Mouse (Mus musculus) forebrain, embryonic 12.5 days (tissue): ENCODE measurements around the gene Pnldc1. TPM values are rescaled to one million over a fixed set of nuclear protein-coding genes. Genes with fewer than 3 reads are reported as not detected.
"Not testable (repeated sequence)": the region's sequence is repeated elsewhere in the genome, so short reads cannot be mapped to it uniquely, and the experiment has no call there.

Experiments
- ATAC-seq: fragments of 200-750 bp; cut with Nextera tagmentation; 2 replicates; pipeline ENCODE4 v1.8.0; 2017; ENCODE audit warnings: moderate TSS enrichment; ENCODE audit not compliant: low FRiP score
- H3K27ac ChIP-seq: fragments of 300-500 bp; sonication (generic); 2 replicates; pipeline ENCODE4 v1.5.1; 2016; ENCODE audit warnings: mild to moderate bottlenecking
- H3K27me3 ChIP-seq: fragments of 300-500 bp; sonication (generic); 2 replicates; pipeline ENCODE4 v1.6.1; 2016; ENCODE audit warnings: mild to moderate bottlenecking
- H3K36me3 ChIP-seq: fragments of 300-500 bp; sonication (generic); replicated peaks from 2 replicates; pipeline ENCODE4 v1.6.1; 2016; ENCODE audit warnings: mild to moderate bottlenecking
- H3K4me1 ChIP-seq: fragments of 300-500 bp; sonication (generic); 2 replicates; pipeline ENCODE4 v1.6.1; 2016
- H3K4me2 ChIP-seq: fragments of 300-500 bp; sonication (generic); 2 replicates; pipeline ENCODE4 v1.6.1; 2016; ENCODE audit warnings: mild to moderate bottlenecking, moderate library complexity
- H3K4me3 ChIP-seq: fragments of 300-500 bp; sonication (generic); replicated peaks from 2 replicates; pipeline ENCODE4 v1.5.1; 2016; ENCODE audit warnings: mild to moderate bottlenecking
- H3K9ac ChIP-seq: fragments of 300-500 bp; sonication (generic); 2 replicates; pipeline ENCODE4 v1.6.1; 2016; ENCODE audit warnings: mild to moderate bottlenecking
- H3K9me3 ChIP-seq: fragments of 300-500 bp; sonication (generic); 2 replicates; pipeline ENCODE4 v1.6.1; 2016
- WGBS: fragments of 180-500 bp; shearing (Covaris S2); methylation state at CpG from one replicate; pipeline ENCODE4 v1.1.7; 2016; 5-methylcytosine and 5-hydroxymethylcytosine counted together
- polyA plus RNA-seq: library from polyadenylated mRNA; unstranded; fragments of >200 nt; fragmentation: Nextera tagmentation; extraction: Ambion mirVana; gene quantifications from 2 replicates; pipeline ENCODE4 v1.2.1, GENCODE M21; 2016

The Pnldc1 gene
- polyA plus RNA-seq, result 1.3 and 2.5 TPM in 2 replicates

DNA sequence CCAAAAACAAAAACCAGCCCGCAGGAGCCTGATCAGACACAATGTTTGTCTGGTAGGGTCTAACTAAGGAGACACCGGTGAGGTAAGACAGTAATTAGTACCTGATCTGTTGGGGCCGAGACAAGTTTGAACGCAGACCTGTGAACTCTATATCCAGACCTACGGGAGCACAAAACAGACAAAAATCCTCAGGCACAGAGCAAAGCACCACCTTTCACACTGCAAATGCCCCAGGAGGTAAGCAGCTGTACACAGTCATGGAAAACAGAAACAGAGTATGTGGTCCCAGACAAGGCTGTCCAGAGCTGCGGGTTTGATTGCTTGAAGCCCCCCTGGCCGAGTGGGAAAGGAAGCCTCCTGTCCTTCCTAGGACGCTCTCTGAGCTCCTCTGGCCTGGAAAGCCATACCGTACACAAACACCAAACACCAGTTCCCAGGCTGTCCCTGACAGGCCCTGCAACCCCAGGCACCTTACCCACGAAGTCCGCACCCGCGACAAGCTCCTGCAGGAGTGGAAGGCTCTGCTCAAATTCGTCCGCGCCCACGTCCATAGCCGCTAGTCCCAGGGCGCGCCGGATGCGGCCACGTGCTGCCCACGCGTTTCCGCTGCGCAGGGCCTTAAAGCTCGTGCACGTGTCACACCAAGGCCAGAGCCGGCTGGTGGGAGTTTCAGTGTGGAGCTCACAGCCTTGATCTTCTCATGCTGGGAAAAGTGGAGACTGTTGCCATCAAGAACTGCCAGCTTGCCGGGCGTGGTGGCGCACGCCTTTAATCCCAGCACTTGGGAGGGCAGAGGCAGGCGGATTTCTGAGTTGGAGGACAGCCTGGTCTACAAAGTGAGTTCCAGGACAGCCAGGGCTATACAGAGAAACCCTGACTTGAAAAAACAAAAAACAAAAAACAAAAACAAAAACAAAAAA is at the start of gene Pnldc1:
Pnldc1 (minus strand) TSS at position 870 of the 920 bp plus-strand sequence.
- no peak for ATAC-seq
- Histone ChIP-seq H3K4me1 (no peaks in the 10 kb centered on the region), H3K9me3 (no peaks in the 10 kb centered on the region), H3K27me3 (no peaks in the 10 kb centered on the region), H3K9ac (no peak within 1 kb of the TSS), H3K36me3 (peaks cover 54% of the 10 kb centered on the region), H3K27ac (no peak within 1 kb of the TSS), H3K4me3 (no peak within 1 kb of the TSS), H3K4me2 (no peak within 1 kb of the TSS)
- WGBS, result 87% methylated on average over 35 of the region's 35 CpGs

DNA sequence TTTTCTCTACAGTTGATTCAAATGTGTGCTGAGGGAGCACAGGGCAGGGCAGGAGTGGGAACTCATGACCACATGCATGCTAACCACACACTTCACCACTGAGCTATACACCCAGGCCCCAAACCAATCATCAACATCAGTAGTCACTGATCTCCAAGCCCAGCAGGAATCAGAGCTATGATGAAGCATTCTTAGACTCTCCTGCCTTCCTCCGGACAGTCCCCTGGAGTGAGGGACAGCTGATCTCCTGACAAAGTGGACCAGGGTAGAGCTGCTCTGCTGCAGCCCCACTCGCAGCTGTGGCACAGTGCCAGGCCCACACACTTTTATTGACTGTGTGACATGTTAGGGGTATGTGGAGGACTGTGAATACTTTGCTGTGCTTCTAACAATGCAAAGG is 49.3 kb upstream of the Pnldc1 start:
- H3K27ac ChIP-seq, ATAC-seq: not testable (repeated sequence)

DNA sequence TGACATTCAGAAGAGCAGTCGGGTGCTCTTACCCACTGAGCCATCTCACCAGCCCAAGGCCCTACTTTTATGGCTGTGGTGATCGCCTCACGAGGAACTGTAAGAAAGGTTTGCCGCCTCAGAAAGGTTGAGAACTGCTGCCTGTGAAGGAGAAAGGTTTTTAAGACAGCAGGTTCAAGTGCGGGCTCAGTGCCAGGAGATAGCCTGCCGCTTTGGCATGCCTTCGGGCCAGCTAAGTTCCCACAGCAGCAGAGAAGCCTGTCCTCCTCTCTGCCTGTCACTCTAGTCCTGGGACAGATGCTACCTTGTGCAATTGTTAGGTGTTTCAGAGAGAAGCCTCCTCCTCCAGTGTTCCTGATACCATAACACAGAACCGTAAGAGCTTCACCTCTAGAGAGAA is 46.6 kb upstream of the Pnldc1 start:
- H3K4me3 ChIP-seq, result no peak overlapping the region
- peaks cover 40% of the 10 kb centered on the region for H3K36me3 ChIP-seq
- H3K4me1 ChIP-seq, result peaks cover 23% of the 10 kb centered on the region
- WGBS, result 95% methylated on average over 8 of the region's 8 CpGs
- no peaks in the 10 kb centered on the region for H3K9me3 ChIP-seq
- no peak overlapping the region for H3K27ac ChIP-seq
- no peak overlapping the region for H3K4me2 ChIP-seq
- no peak overlapping the region for H3K9ac ChIP-seq
- H3K27me3 ChIP-seq, result no peaks in the 10 kb centered on the region
- ATAC-seq, result no peak

More for the DNA sequence above, 49.3 kb upstream of the Pnldc1 start:
- H3K36me3 ChIP-seq, result peaks cover 22% of the 10 kb centered on the region
- 45% methylated on average over 2 of the region's 2 CpGs for WGBS
- not testable (repeated sequence) for H3K9me3 ChIP-seq, H3K27me3 ChIP-seq, H3K9ac ChIP-seq
- peaks cover 23% of the 10 kb centered on the region for H3K4me1 ChIP-seq
- peak overlapping the region; percentile 54 for H3K4me2 ChIP-seq
- peak overlapping the region; percentile 33 for H3K4me3 ChIP-seq

DNA sequence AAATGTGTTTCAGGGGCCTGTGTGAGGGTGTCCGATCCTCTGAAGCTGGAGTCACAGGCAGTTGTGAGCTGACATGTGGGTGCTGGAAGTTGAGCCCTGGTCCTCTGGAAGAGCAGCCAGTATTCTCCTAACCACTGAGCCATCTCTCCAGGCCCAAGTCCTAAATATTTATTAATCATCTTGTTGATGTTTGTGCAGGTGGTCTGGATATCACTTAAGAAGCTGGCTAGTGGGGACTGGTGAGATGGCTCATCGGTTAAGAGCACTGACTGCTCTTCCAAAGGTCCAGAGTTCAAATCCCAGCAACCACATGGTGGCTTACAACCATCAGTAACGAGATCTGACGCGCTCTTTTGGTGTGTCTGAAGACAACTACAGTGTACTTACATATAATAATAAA is 39.6 kb upstream of the Pnldc1 start:
- WGBS, result 96% methylated on average over 5 of the region's 5 CpGs
- Histone ChIP-seq H3K4me1 (no peaks in the 10 kb centered on the region), H3K9ac (no peak overlapping the region), H3K36me3 (peaks cover 72% of the 10 kb centered on the region), H3K4me3 (no peak overlapping the region), H3K9me3 (no peaks in the 10 kb centered on the region), H3K27ac (no peak overlapping the region), H3K4me2 (no peak overlapping the region), H3K27me3 (no peaks in the 10 kb centered on the region)
- no peak for ATAC-seq

DNA sequence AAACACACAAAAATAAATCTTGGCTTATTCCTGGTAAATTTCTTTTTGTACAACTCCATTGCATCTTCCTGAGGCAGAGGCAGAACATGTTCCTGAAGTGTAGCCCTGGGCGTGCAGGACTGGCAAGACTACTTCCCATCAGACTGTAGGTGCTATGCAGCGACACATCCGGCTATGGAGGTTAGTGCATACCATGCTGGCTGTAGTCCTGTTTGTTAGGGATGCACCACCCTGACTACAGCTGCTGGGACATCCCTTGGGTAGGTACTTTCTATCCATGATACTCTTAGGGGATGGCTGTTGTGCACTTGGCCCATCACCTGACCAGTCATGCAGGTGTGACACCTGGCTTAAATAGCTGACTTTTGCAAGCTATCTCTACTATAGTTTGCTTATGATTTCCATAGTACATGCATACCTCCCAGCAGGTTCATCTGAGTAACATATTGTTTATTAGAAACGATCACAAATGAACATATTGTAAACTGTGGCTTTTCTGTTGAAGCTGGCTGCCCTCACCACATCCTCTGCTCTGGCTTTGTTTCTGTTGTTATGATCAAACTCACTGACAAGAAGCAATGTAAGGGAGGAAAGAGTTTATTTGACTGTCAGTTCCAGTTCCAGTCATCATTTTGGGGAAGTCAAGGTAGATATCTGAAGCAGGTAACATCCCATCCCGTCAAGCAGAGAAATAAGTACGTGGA is 32.6 kb upstream of the Pnldc1 start:
- peaks cover 44% of the 10 kb centered on the region for H3K36me3 ChIP-seq
- H3K4me1 ChIP-seq, result peaks cover 15% of the 10 kb centered on the region
- 92% methylated on average over 6 of the region's 6 CpGs for WGBS
- H3K4me2 ChIP-seq, result no peak overlapping the region
- peaks cover 4% of the 10 kb centered on the region; the same call in 1 of the 2 replicates for H3K27me3 ChIP-seq
- H3K4me3 ChIP-seq, result no peak overlapping the region
- no peak overlapping the region for H3K27ac ChIP-seq
- no peaks in the 10 kb centered on the region for H3K9me3 ChIP-seq
- ATAC-seq, result no peak
- H3K9ac ChIP-seq, result no peak overlapping the region

DNA sequence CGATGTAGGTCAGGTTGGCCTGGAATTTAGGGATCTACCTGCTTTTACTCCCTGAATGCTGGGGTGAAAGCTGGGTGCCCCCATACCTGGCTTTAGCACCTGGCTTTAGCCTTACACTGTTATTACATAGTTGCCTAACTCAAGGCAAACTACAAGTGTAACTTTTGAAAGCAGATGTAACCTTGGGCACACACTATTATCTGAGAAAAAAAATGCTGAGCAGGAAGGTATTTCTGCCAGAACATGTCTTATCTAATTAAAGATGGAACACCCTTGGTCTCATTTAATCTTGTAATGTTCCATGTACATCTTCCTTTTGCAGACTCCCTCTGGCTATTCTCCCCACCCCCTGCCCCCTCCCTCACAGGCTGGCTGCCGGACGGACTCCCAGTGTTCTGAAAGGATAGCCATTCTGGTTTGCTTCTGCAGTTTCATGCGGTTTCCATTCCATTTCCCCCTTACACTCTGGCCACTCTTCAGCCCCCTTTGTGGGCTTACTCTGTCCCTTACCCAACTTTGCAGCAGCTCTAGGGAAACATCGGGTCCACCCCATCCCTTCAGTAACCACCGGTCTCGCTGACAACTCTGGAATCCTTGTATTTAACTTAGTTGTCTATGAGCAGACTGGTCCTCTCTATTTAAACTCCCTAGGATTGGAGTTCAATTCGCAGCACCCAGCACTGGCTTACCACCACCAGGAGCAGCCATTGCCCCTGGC is 31.7 kb upstream of the Pnldc1 start:
- ATAC-seq, result no peak
- H3K36me3 ChIP-seq, result peaks cover 39% of the 10 kb centered on the region
- 81% methylated on average over 8 of the region's 8 CpGs for WGBS
- peaks cover 17% of the 10 kb centered on the region for H3K4me1 ChIP-seq
- no peaks in the 10 kb centered on the region for H3K9me3 ChIP-seq
- H3K4me3 ChIP-seq, result no peak overlapping the region
- peaks cover 4% of the 10 kb centered on the region; the same call in 1 of the 2 replicates for H3K27me3 ChIP-seq
- no peak overlapping the region for H3K4me2 ChIP-seq
- no peak overlapping the region for H3K9ac ChIP-seq
- H3K27ac ChIP-seq, result no peak overlapping the region

DNA sequence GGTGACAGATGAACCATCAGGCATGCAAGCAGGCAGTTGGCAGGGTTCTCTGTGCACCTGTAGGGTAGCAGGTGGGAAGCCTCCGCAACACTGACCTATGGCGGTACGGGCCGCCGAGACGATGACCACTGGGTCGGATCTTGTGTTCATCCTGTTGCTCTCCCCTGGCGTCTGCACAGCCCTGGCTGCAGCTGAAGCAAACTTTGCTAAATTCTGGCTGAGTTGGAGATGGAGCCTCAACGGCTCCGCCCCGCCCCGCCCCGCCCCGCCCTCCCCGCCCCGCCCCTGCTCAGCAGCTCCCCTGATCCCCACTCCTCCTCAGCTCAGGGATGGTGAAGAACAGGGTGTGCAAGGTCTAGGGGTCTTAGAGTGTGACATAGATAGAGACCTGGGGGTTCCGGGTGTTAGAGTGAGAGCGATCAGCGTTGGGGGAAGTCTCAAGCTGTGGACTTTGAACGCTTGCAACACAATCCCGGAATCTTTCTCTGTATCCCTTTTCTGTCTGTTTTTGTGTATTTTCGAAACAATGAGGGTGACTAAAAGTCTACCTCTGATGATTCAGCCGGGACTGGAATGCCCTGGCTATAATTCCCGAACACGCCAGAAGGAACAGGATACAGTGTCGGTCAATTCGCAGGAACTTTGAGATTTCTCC is 30.2 kb upstream of the Pnldc1 start, which contains the start of gene Acat3:
Acat3 (minus strand) TSS at position 450 of the 655 bp plus-strand sequence.
- Histone ChIP-seq H3K9ac (0 out of 2 replicates have a peak within 1 kb of the TSS, but pooled peaks have one; percentile 38), H3K9me3 (no peaks in the 10 kb centered on the region), H3K27ac (no peak within 1 kb of the TSS)

DNA sequence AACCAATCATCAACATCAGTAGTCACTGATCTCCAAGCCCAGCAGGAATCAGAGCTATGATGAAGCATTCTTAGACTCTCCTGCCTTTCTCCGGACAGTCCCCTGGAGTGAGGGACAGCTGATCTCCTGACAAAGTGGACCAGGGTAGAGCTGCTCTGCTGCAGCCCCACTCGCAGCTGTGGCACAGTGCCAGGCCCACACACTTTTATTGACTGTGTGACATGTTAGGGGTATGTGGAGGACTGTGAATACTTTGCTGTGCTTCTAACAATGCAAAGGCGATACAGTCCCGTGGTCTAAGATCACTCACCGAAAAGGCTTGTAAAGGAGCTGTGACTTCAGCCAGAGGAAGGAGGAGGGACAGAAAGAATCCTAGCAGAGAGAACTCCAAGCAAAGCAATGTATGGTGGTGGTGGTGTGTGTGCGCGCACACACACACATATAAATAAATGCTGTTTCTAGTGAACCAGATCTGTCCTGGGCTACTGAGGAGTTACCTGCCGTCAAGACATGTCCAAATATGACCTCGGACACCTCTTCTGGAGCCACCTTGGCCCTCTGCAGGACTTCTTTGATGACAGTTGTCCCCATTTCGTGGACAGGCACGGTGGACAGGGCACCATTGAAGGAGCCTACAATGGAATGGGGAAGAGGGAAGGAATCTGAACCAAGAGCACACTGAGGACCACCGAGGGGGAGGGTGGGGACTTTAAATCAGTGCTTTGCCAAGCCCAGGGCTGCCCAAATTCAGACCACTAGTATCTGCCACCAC is 29.5 kb upstream of the Pnldc1 start:
- Histone ChIP-seq H3K4me3 (peak overlapping the region; percentile 28; the same call in 1 of the 2 replicates), H3K4me1 (peaks cover 17% of the 10 kb centered on the region), H3K4me2 (peak overlapping the region; percentile 50), H3K36me3 (peaks cover 20% of the 10 kb centered on the region)
- not testable (repeated sequence) for H3K27me3 ChIP-seq, H3K9ac ChIP-seq, H3K9me3 ChIP-seq, H3K27ac ChIP-seq
- 33% methylated on average over 2 of the region's 12 CpGs for WGBS
- peak; percentile 40; the same call in 1 of the 2 replicates for ATAC-seq

More for the DNA sequence above, 30.2 kb upstream of the Pnldc1 start, which contains the start of gene Acat3:
- H3K36me3 ChIP-seq, result peaks cover 27% of the 10 kb centered on the region
- peak; percentile 44; the same call in 1 of the 2 replicates for ATAC-seq
- peaks cover 17% of the 10 kb centered on the region for H3K4me1 ChIP-seq
- 17% methylated on average over 27 of the region's 27 CpGs for WGBS
- peaks cover 4% of the 10 kb centered on the region; the same call in 1 of the 2 replicates for H3K27me3 ChIP-seq
- peak within 1 kb of the TSS; percentile 28 for H3K4me3 ChIP-seq
- H3K4me2 ChIP-seq, result peak within 1 kb of the TSS; percentile 50

DNA sequence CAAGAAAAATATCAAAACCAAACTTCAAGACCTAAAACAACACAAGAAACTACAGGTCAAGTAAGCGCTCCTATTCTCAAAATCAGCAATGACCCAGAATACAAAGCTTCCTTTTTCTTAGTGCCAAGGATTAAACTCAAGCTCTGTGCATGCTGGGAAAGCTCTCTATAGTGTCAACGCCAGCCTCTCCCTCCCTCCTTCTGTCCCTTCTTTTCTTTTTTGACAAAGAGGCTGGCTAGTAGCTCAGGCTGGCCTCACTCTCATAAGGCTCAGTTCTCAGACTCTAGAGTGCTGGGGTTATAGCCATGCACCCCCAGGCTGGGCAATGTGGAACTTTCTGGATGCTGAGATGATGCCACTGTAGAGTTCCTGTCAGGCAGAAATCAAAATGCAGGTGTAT is 28.0 kb upstream of the Pnldc1 start:
- Histone ChIP-seq H3K4me2 (no peak overlapping the region), H3K27me3 (peaks cover 4% of the 10 kb centered on the region; the same call in 1 of the 2 replicates), H3K9me3 (no peaks in the 10 kb centered on the region), H3K4me1 (peaks cover 17% of the 10 kb centered on the region), H3K9ac (no peak overlapping the region), H3K27ac (no peak overlapping the region), H3K36me3 (peaks cover 8% of the 10 kb centered on the region), H3K4me3 (no peak overlapping the region)
- no peak for ATAC-seq
- WGBS, result 8% methylated on average over 2 of the region's 2 CpGs

DNA sequence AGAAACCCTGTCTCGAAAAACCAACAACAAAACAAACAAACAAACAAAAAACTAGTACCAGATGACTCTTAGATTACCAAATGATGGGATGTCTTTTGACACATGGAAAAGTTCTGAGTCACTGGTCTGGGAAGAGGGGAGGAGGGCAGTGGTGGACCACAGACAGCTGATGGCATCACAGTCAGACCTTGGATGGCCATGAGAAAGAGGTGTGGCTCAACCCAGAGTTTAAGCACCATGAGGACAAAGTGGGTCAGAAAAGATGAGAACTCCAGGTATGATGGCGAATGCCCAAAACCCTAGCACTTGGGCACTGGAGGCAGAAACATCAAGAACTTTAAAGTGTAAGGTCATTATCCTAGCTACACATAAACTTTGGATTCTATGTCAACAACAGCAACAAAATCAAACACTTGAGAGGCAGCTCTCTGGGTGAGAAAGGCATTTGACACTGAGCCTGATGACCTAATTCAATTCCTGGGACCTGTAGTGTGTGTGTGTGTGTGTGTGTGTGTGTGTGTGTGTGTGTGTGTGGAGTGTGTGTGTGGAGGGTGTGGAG is 27.5 kb upstream of the Pnldc1 start:
- Histone ChIP-seq H3K4me1 (peaks cover 17% of the 10 kb centered on the region), H3K27me3 (peaks cover 4% of the 10 kb centered on the region; the same call in 1 of the 2 replicates), H3K4me2 (no peak overlapping the region), H3K9ac (no peak overlapping the region), H3K9me3 (no peaks in the 10 kb centered on the region), H3K36me3 (peaks cover 3% of the 10 kb centered on the region), H3K4me3 (no peak overlapping the region), H3K27ac (no peak overlapping the region)
- WGBS, result 87% methylated on average over 2 of the region's 2 CpGs
- ATAC-seq, result no peak

DNA sequence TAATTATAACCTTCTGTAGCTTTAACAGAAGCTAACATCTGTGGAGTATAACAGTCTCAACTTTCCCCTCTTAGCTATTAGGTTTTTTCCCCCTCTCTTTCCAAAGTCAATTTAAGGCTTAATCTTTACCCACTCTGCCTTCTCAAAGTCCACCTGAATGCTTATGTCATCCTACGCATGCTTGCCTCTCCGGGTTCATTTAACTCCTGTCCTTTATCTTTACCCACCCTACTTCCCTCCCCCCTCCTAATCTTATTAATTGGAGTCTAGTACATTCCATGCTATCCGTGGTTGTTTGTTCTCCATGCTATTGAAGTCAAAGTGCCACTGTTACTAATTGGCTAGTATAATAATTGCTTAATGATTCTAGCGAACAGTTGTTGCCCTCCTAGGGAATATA is 25.7 kb upstream of the Pnldc1 start:
- no peak overlapping the region for H3K9ac ChIP-seq
- no peak overlapping the region for H3K4me2 ChIP-seq
- no peak for ATAC-seq
- no peaks in the 10 kb centered on the region for H3K9me3 ChIP-seq
- no peak overlapping the region for H3K27ac ChIP-seq
- H3K4me1 ChIP-seq, result peaks cover 17% of the 10 kb centered on the region
- no peak overlapping the region for H3K4me3 ChIP-seq
- no peaks in the 10 kb centered on the region for H3K27me3 ChIP-seq
- H3K36me3 ChIP-seq, result no peaks in the 10 kb centered on the region
- WGBS, result 10% methylated on average over 4 of the region's 4 CpGs
